Mouse (Mus musculus) gastrocnemius, adult 2 months (tissue): ENCODE results near the gene Mas1. TPM values are rescaled to one million over a fixed set of nuclear protein-coding genes. Genes with fewer than 3 reads are reported as not detected.
A peak's percentile ranks its signal among the peaks of the same experiment; 100 is the strongest.

Experiments used
- DNase-seq: peaks from one replicate; pipeline ENCODE4 v3.0.0; 2022
- H3K27ac ChIP-seq: fragments of 200-600 bp; 2 replicates; pipeline ENCODE4 v1.8.1; 2022; ENCODE audit warnings: mild to moderate bottlenecking
- H3K4me3 ChIP-seq: fragments of 200-600 bp; 2 replicates; pipeline ENCODE4 v1.8.1; 2022; ENCODE audit warnings: mild to moderate bottlenecking, moderate library complexity
- CTCF ChIP-seq: fragments of 200-600 bp; IDR thresholded peaks from 2 replicates; pipeline ENCODE4 v1.8.1; 2022; ENCODE audit warnings: antibody characterized with exemption, mild to moderate bottlenecking, moderate library complexity
- intact Hi-C: fragments of 180-260 bp; cut with DNase I; formaldehyde crosslinking; loops from one replicate; pipeline ENCODE4 v1.15.1; 2025
- microRNA-seq: library from miRNA; unstranded; fragments of <30 nt; microRNA quantifications from one replicate; pipeline ENCODE4 v1.2.0, GENCODE M21; 2021
- total RNA-seq, 2 experiments: library from RNA; stranded (reverse); gene quantifications; 2 replicates each; pipeline ENCODE4 v1.2.3; 2021

Mas1 gene
- total RNA-seq, 2 experiments from 2014 or later = 0.23 to 0.25 TPM

- DNase-seq = no peak
- TF ChIP-seq CTCF = no peak
- intact Hi-C loops = no loop called here
- H3K4me3 ChIP-seq = no peak overlapping the region
- H3K27ac ChIP-seq = no peak overlapping the region
These were observed 68.3 kb downstream of the Mas1 start for GRCm38 (mm10) chr17:12799368-12800275.

GRCm38 (mm10) chr17:12798571-12798970 lies 69.4 kb downstream of the Mas1 start:
- intact Hi-C loops = no loop called here
- 0 out of 2 replicates have a peak overlapping the region, but pooled peaks have one; percentile 8 for H3K27ac ChIP-seq
- H3K4me3 ChIP-seq = no peak overlapping the region
- no peak for TF ChIP-seq CTCF
- DNase-seq = no peak

GRCm38 (mm10) chr17:12797427-12798029 lies 70.4 kb downstream of the Mas1 start:
- H3K4me3 ChIP-seq = no peak overlapping the region
- intact Hi-C loops = no loop called here
- TF ChIP-seq CTCF = no peak; the same call in 1 of the 2 replicates
- DNase-seq = no peak
- no peak overlapping the region for H3K27ac ChIP-seq

GRCm38 (mm10) chr17:12796633-12797032 lies 71.3 kb downstream of the Mas1 start:
- no peak for TF ChIP-seq CTCF
- Histone ChIP-seq H3K4me3 (no peak overlapping the region), H3K27ac (0 out of 2 replicates have a peak overlapping the region, but pooled peaks have one; percentile 5)
- DNase-seq = no peak
- intact Hi-C loops = no loop called here

- intact Hi-C loops = loop anchor here (5.0 kb wide), 2 partner anchors 52 to 72 kb away; no protein-coding TSS in a partner anchor
- H3K4me3 ChIP-seq = peak overlapping the region; percentile 33
- no peak for TF ChIP-seq CTCF
- DNase-seq = peak; percentile 84
- peak overlapping the region; percentile 79 for H3K27ac ChIP-seq
These were observed 74.1 kb downstream of the Mas1 start for GRCm38 (mm10) chr17:12793660-12794406.

- DNase-seq = peak; percentile 82
- intact Hi-C loops = loop anchor here (5.0 kb wide), 2 partner anchors 50 to 70 kb away; no protein-coding TSS in a partner anchor
- no peak for TF ChIP-seq CTCF
- no peak overlapping the region for H3K4me3 ChIP-seq
- H3K27ac ChIP-seq = peak overlapping the region; percentile 79
These were observed 75.3 kb downstream of the Mas1 start for GRCm38 (mm10) chr17:12792422-12793206.

- no peak for TF ChIP-seq CTCF
- H3K4me3 ChIP-seq = no peak overlapping the region
- DNase-seq = peak; percentile 54
- H3K27ac ChIP-seq = peak overlapping the region; percentile 79
- intact Hi-C loops = loop anchor here (5.0 kb wide), 2 partner anchors 49 to 69 kb away; no protein-coding TSS in a partner anchor
These were observed 76.5 kb downstream of the Mas1 start for GRCm38 (mm10) chr17:12791420-12791819.

GRCm38 (mm10) chr17:12791079-12791406 lies 76.9 kb downstream of the Mas1 start:
- intact Hi-C loops = loop anchor here (5.0 kb wide), 2 partner anchors 49 to 69 kb away; no protein-coding TSS in a partner anchor
- TF ChIP-seq CTCF = no peak
- no peak for DNase-seq
- no peak overlapping the region for H3K4me3 ChIP-seq
- H3K27ac ChIP-seq = peak overlapping the region; percentile 79

Small RNAs within 50 kb of the gene (microRNA-seq; reads per million reads assigned to microRNA genes)
- gene Gm24085 = not detected

Other genes starting within 250 kb of the Mas1 start
- under 1 TPM in 1 of 2 experiments, not detected in 1; 0.42 TPM for gene Slc22a1, start 192.3 kb downstream of the Mas1 start, total RNA-seq
- 10 to 100 TPM; 36.9 to 46.7 TPM for gene Igf2r, start 98.5 kb downstream of the Mas1 start, total RNA-seq
- 1 to 10 TPM; 4.3 TPM for gene Mrgprh, start 7.9 kb upstream of the Mas1 start, total RNA-seq
- under 1 TPM in 1 of 2 experiments, not detected in 1; 0.33 TPM for gene Pnldc1, start 42.1 kb upstream of the Mas1 start, total RNA-seq
- 100 to 1,000 TPM; 175 to 177 TPM for gene Tcp1, start 47.6 kb upstream of the Mas1 start, total RNA-seq
- gene Mrpl18, start 48.2 kb upstream of the Mas1 start, total RNA-seq = 100 to 1,000 TPM in 1 of 2 experiments, 10 to 100 TPM in 1; 86.5 to 135 TPM
- not detected for gene Acat3, start 72.5 kb upstream of the Mas1 start, total RNA-seq
- 1 to 10 TPM; 2.6 to 4.9 TPM for gene Acat2, start 92.6 kb upstream of the Mas1 start, total RNA-seq
- 10 to 100 TPM; 29.1 to 30.0 TPM for gene Wtap, start 126.0 kb upstream of the Mas1 start, total RNA-seq
- gene Sod2, start 138.7 kb upstream of the Mas1 start, total RNA-seq = 100 to 1,000 TPM; 383 to 534 TPM
- not detected for gene Gpr31b, start 184.2 kb upstream of the Mas1 start, total RNA-seq
- under 1 TPM; 0.28 to 0.36 TPM for gene Tcp10b, start 193.0 kb upstream of the Mas1 start, total RNA-seq